Mouse (Mus musculus): ENCODE results near the gene Cipc.

Gene Cipc

GRCm38 (mm10) chr12:86931919-86932574, 14.8 kb upstream of the Cipc start:
- DNase-seq (ENCODE audit: low read depth, low spot score) = peak; percentile 64

- DNase-seq (ENCODE audit: low read depth, low spot score) = no peak
Measured at GRCm38 (mm10) chr12:86932575-86932952, 14.3 kb upstream of the Cipc start.

GRCm38 (mm10) chr12:86934748-86935147, 12.1 kb upstream of the Cipc start:
- DNase-seq (ENCODE audit: low read depth, low spot score) = no peak

GRCm38 (mm10) chr12:86935692-86936282, 11.1 kb upstream of the Cipc start:
- no peak for DNase-seq (ENCODE audit: low read depth, low spot score)

GRCm38 (mm10) chr12:86936587-86937343, 10.1 kb upstream of the Cipc start:
- no peak for DNase-seq (ENCODE audit: low read depth, low spot score)

- no peak for DNase-seq (ENCODE audit: low read depth, low spot score)
Measured at GRCm38 (mm10) chr12:86938571-86938970, 8.3 kb upstream of the Cipc start.

- no peak for DNase-seq (ENCODE audit: low read depth, low spot score)
Measured at GRCm38 (mm10) chr12:86941173-86941572, 5.7 kb upstream of the Cipc start.

- peak; percentile 90 for DNase-seq (ENCODE audit: low read depth, low spot score)
Measured at GRCm38 (mm10) chr12:86941734-86942486, 4.9 kb upstream of the Cipc start.

- DNase-seq (ENCODE audit: low read depth, low spot score) = no peak
Measured at GRCm38 (mm10) chr12:86943421-86943820, 3.4 kb upstream of the Cipc start.

GRCm38 (mm10) chr12:86945126-86945525, 1.7 kb upstream of the Cipc start:
- DNase-seq (ENCODE audit: low read depth, low spot score) = peak; percentile 96

- peak; percentile 84 for DNase-seq (ENCODE audit: low read depth, low spot score)
Measured at GRCm38 (mm10) chr12:86946301-86946781, 502 bp upstream of the Cipc start.

- DNase-seq (ENCODE audit: low read depth, low spot score) = peak; percentile 96
Measured at GRCm38 (mm10) chr12:86947681-86948401, 998 bp downstream of the Cipc start.

- DNase-seq (ENCODE audit: low read depth, low spot score) = peak; percentile 91
Measured at GRCm38 (mm10) chr12:86948627-86949026, 1.8 kb downstream of the Cipc start.

- no peak for DNase-seq (ENCODE audit: low read depth, low spot score)
Measured at GRCm38 (mm10) chr12:86949501-86949900, 2.7 kb downstream of the Cipc start.

- DNase-seq (ENCODE audit: low read depth, low spot score) = no peak
Measured at GRCm38 (mm10) chr12:86950161-86950960, 3.5 kb downstream of the Cipc start.

GRCm38 (mm10) chr12:86950961-86951360, 4.1 kb downstream of the Cipc start:
- DNase-seq (ENCODE audit: low read depth, low spot score) = no peak

GRCm38 (mm10) chr12:86952331-86952850, 5.5 kb downstream of the Cipc start:
- peak; percentile 69 for DNase-seq (ENCODE audit: low read depth, low spot score)

- peak; percentile 69 for DNase-seq (ENCODE audit: low read depth, low spot score)
Measured at GRCm38 (mm10) chr12:86955894-86956293, 9.1 kb downstream of the Cipc start.

GRCm38 (mm10) chr12:86958558-86958957, 11.7 kb downstream of the Cipc start:
- DNase-seq (ENCODE audit: low read depth, low spot score) = peak; percentile 72

GRCm38 (mm10) chr12:86959661-86960060, 12.8 kb downstream of the Cipc start:
- no peak for DNase-seq (ENCODE audit: low read depth, low spot score)
